Mouse (Mus musculus): ENCODE data around the gene Hilpda.

- TF ChIP-seq CTCF (IDR thresholded peaks at IDR 0.05; ENCODE audit: low read depth) (no peak), EP300 (IDR thresholded peaks at IDR 0.05; ENCODE audit: low read depth) (no peak)
Measured at GRCm38 (mm10) chr6:29263650-29264455, 8.4 kb upstream of the Hilpda start.
